Mouse (Mus musculus) cerebellum, adult 2 months (tissue): ENCODE measurements at regions not wholly inside any gene's neighbourhood (a gene's known extent, or its start where the extent isn't known, plus 50 kb on each side); places are given as distances from the start of the nearest gene placed in this dataset.

ENCODE experiments used
- DNase-seq, 2 experiments: peaks; one replicate each; pipeline ENCODE4 v3.0.0; 2021
- H3K27ac ChIP-seq: fragments of 200-500 bp; 2 replicates; pipeline ENCODE4 v1.5.1; 2012; ENCODE audit warnings: low read length, control low read depth, inconsistent platforms; ENCODE audit not compliant: insufficient read depth
- H3K27me3 ChIP-seq: fragments of 200-500 bp; 2 replicates; pipeline ENCODE4 v1.6.1; 2012; ENCODE audit warnings: inconsistent platforms, mild to moderate bottlenecking, low read length, moderate library complexity; ENCODE audit not compliant: control insufficient read depth, insufficient read depth
- H3K4me1 ChIP-seq: fragments of 200-500 bp; 2 replicates; pipeline ENCODE4 v1.6.1; 2011; ENCODE audit warnings: low read length; ENCODE audit not compliant: control insufficient read depth, insufficient read depth
- H3K4me3 ChIP-seq: fragments of 200-500 bp; replicated peaks from 2 replicates; pipeline ENCODE3; 2011; ENCODE audit warnings: mild to moderate bottlenecking, low read depth, low read length, control low read depth; ENCODE audit not compliant: insufficient read depth
- CTCF ChIP-seq: fragments of 200-500 bp; IDR thresholded peaks from 2 replicates; pipeline ENCODE4 v1.5.1; 2011; ENCODE audit warnings: low read depth, mild to moderate bottlenecking, control low read depth, low read length, moderate library complexity, borderline replicate concordance; ENCODE audit not compliant: insufficient read depth
- POLR2A ChIP-seq: fragments of 200-500 bp; IDR thresholded peaks from 2 replicates; pipeline ENCODE4 v1.6.1; 2011; ENCODE audit warnings: low read length, control low read depth, borderline replicate concordance; ENCODE audit not compliant: insufficient read depth
- WGBS: fragments of 180-500 bp; shearing (Covaris S2); methylation state at CpG from one replicate; pipeline ENCODE4 v1.1.7; 2018; 5-methylcytosine and 5-hydroxymethylcytosine counted together

DNA sequence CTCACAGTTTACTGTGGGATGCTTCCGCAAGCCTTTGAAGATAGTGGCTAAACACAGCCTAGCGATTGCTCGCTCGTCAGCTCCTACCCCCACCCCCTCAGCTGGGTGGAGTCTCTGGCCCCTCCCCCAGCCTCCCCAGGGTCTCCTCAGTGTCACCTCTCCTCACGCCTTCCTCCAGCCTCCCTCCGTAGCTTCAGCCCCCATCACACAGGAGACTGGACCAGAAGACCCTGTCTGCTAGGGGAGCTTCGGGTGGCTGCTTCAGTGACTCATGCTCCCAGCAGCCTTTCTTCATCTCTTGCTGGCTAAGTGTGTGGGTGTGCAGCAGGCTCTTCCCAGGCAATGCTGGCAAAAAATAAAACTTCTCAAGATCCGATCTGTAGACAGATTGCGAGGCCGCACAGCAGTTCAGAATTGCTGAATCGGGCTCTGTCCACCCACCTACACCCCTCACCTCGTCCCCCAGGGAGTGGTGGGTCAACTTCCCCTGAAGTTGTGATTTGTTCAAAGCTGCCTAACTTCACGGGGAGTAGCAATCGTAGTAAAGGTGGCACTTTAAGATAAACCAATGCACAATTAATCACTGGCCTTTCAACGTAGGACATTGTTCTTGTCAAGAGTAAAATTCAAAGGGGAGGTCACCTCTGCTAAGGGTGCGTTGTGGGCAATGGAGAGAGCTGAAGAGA, 61.2 kb upstream of the Ankrd28 start:
- WGBS: 27% methylated on average over 16 of the region's 16 CpGs
- Histone ChIP-seq H3K4me1 (peaks cover 2% of the 10 kb centered on the region; the same call in 1 of the 2 replicates), H3K27me3 (no peaks in the 10 kb centered on the region), H3K4me3 (no peak overlapping the region), H3K27ac (no peak overlapping the region)
- TF ChIP-seq CTCF: no peak
- TF ChIP-seq POLR2A: no peak
- DNase-seq: no peak

- TF ChIP-seq POLR2A (no peak), CTCF (no peak)
- Histone ChIP-seq H3K4me3 (no peak overlapping the region), H3K4me1 (peaks cover 2% of the 10 kb centered on the region; the same call in 1 of the 2 replicates), H3K27me3 (no peaks in the 10 kb centered on the region), H3K27ac (no peak overlapping the region)
- no peak for DNase-seq
- 61% methylated on average over 6 of the region's 6 CpGs for WGBS
These were observed 61.7 kb upstream of the Ankrd28 start for GRCm38 (mm10) chr14:31892186-31892510.

DNA sequence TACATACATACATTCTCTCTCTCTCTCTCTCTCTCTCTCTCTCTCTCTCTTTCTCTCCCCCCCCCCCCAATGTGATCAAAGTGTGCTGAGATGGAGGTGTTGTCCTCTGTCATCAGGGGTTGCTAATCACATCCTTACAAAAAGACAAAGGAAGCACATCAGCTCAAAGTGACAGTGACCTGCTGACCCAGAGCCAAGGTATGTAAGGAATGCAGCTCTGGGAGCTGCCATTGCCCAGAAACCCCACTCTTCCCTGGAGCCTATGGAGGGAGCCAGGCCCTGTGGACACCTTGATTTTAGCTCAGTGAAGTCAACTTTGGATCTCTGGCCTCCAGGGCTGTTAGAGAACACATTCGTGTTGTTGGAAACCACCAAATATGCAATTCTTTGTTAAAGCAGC, 66.0 kb upstream of the Ankrd28 start:
- Histone ChIP-seq H3K4me3 (no peak overlapping the region), H3K27ac (no peak overlapping the region), H3K27me3 (no peaks in the 10 kb centered on the region), H3K4me1 (no peaks in the 10 kb centered on the region; the same call in 1 of the 2 replicates)
- 67% methylated on average over 1 of the region's 1 CpGs for WGBS
- DNase-seq: no peak
- no peak for TF ChIP-seq CTCF
- TF ChIP-seq POLR2A: no peak

DNA sequence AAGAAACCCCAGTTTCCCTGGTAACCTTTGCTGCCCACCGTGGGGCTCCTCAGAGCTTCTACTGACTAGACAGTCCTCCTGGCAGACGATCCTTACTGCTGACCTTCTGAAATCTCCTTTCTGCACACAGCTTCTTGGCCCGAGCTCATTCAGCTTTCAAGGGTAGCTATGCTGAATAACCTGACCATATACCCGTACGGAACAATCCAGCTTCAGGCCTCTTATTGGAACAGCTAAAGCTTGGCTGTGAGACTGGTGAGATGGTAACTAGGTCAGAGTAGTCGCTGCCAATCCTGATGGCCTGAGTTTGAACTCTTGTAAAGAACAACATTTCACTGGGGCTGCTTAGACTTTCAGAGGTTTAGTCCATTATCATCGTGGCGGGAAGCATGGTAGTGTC, 69.1 kb upstream of the Ankrd28 start:
- TF ChIP-seq CTCF (no peak), POLR2A (no peak)
- 31% methylated on average over 8 of the region's 8 CpGs for WGBS
- Histone ChIP-seq H3K4me3 (no peak overlapping the region), H3K27ac (no peak overlapping the region), H3K27me3 (no peaks in the 10 kb centered on the region), H3K4me1 (no peaks in the 10 kb centered on the region)
- DNase-seq: no peak

GRCm38 (mm10) chr14:31899906-31900305, 69.5 kb upstream of the Ankrd28 start:
- 76% methylated on average over 4 of the region's 4 CpGs for WGBS
- H3K4me3 ChIP-seq: no peak overlapping the region
- TF ChIP-seq CTCF (no peak), POLR2A (no peak)

DNA sequence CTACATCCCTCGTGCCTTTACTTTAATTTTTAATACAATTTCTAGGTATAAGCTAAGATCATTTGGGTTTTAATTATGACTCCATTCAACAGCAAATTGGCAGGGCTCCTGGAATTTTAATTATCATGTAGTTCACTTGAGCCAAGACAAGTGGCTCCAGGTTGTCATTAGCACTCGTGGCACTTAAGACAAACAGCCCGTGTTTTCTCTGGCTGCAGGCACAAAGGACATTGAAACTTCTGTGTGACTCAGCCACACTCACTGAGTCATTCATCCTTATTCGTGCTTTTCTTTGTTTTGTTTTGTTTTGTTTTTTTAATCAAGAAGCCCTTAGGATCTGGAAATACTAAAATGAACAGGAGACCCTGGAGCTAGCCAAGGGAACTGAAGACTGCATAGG, 71.5 kb upstream of the Ankrd28 start:
- Histone ChIP-seq H3K27ac (no peak overlapping the region), H3K4me1 (no peaks in the 10 kb centered on the region), H3K27me3 (no peaks in the 10 kb centered on the region), H3K4me3 (no peak overlapping the region)
- TF ChIP-seq POLR2A (no peak), CTCF (no peak)
- 34% methylated on average over 4 of the region's 4 CpGs for WGBS
- no peak for DNase-seq

More at GRCm38 (mm10) chr14:31899906-31900305, 69.5 kb upstream of the Ankrd28 start:
- Histone ChIP-seq H3K4me1 (no peaks in the 10 kb centered on the region), H3K27me3 (no peaks in the 10 kb centered on the region), H3K27ac (no peak overlapping the region)
- DNase-seq: no peak

- Histone ChIP-seq H3K27me3 (no peaks in the 10 kb centered on the region), H3K27ac (no peak overlapping the region), H3K4me3 (no peak overlapping the region), H3K4me1 (no peaks in the 10 kb centered on the region)
- no peak for DNase-seq
- 82% methylated on average over 3 of the region's 3 CpGs for WGBS
- TF ChIP-seq POLR2A: no peak
These were observed 73.2 kb upstream of the Ankrd28 start for GRCm38 (mm10) chr14:31903664-31904063.

GRCm38 (mm10) chr14:31908591-31908990, 78.1 kb upstream of the Ankrd28 start:
- H3K4me1 ChIP-seq: no peaks in the 10 kb centered on the region
- DNase-seq: no peak
- TF ChIP-seq CTCF (no peak), POLR2A (no peak)
- H3K27ac ChIP-seq: no peak overlapping the region
- no peaks in the 10 kb centered on the region for H3K27me3 ChIP-seq
- no peak overlapping the region for H3K4me3 ChIP-seq
- 64% methylated on average over 7 of the region's 7 CpGs for WGBS

DNA sequence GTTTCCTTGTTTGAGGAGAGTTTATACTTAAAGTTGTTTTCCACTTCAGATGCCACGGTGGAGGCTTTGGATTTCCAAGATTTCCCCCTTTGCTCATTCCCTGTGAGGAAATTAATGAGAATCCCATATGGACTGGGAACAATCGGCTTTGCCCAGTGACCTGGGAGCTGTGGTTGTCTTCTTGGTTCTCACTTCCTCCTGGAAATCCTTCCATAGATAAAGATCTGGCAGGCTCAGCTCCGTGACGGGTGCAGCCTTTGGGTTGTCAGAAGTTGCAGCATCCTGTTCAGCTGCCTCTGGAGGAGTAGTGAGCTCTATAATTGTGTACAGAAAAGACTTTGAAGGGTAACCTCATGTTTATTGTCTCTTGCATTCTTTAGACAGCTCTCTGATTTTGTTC, 78.8 kb upstream of the Ankrd28 start:
- Histone ChIP-seq H3K4me3 (no peak overlapping the region), H3K4me1 (no peaks in the 10 kb centered on the region), H3K27ac (no peak overlapping the region), H3K27me3 (no peaks in the 10 kb centered on the region)
- no peak for DNase-seq
- WGBS: 76% methylated on average over 4 of the region's 4 CpGs
- TF ChIP-seq CTCF (no peak), POLR2A (no peak)
